Mouse (Mus musculus) thymus, postnatal 36 days (tissue): ENCODE measurements around the gene Plekhg4.

Source experiments
- DNase-seq, 2 experiments: peaks; one replicate each; pipeline ENCODE4 v3.0.0; 2022; ENCODE audit warnings: mixed read lengths in 2 of 2

Plekhg4 gene

GRCm38 (mm10) chr8:105349096-105349771, 23.8 kb upstream of the Plekhg4 start:
- peak; percentile 27 to 44 for DNase-seq

- DNase-seq: no peak
These were observed 22.9 kb upstream of the Plekhg4 start for GRCm38 (mm10) chr8:105350186-105350585.

GRCm38 (mm10) chr8:105353583-105354135, 19.4 kb upstream of the Plekhg4 start:
- no peak for DNase-seq

GRCm38 (mm10) chr8:105354549-105354948, 18.5 kb upstream of the Plekhg4 start:
- no peak for DNase-seq

GRCm38 (mm10) chr8:105355179-105356024, 17.7 kb upstream of the Plekhg4 start:
- DNase-seq: peak; percentile 57 to 71

- DNase-seq: no peak
These were observed 16.4 kb upstream of the Plekhg4 start for GRCm38 (mm10) chr8:105356681-105357080.

- DNase-seq: no peak
These were observed 13.9 kb upstream of the Plekhg4 start for GRCm38 (mm10) chr8:105359208-105359607.

- DNase-seq: no peak
These were observed 13.4 kb upstream of the Plekhg4 start for GRCm38 (mm10) chr8:105359646-105360045.

- no peak for DNase-seq
These were observed 11.0 kb upstream of the Plekhg4 start for GRCm38 (mm10) chr8:105361751-105362702.

GRCm38 (mm10) chr8:105367107-105367506, 6.0 kb upstream of the Plekhg4 start:
- no peak for DNase-seq

GRCm38 (mm10) chr8:105372473-105372872, 601 bp upstream of the Plekhg4 start:
- no peak for DNase-seq

GRCm38 (mm10) chr8:105374513-105374966, 1.5 kb downstream of the Plekhg4 start:
- no peak for DNase-seq

- no peak for DNase-seq
These were observed 5.6 kb downstream of the Plekhg4 start for GRCm38 (mm10) chr8:105378673-105379072.

- no peak for DNase-seq
These were observed 7.2 kb downstream of the Plekhg4 start for GRCm38 (mm10) chr8:105380308-105380707.

GRCm38 (mm10) chr8:105384070-105384469, 11.0 kb downstream of the Plekhg4 start:
- no peak for DNase-seq

- no peak for DNase-seq
These were observed 14.1 kb downstream of the Plekhg4 start for GRCm38 (mm10) chr8:105387151-105387550.

GRCm38 (mm10) chr8:105389096-105389495, 16.0 kb downstream of the Plekhg4 start:
- no peak for DNase-seq

- no peak for DNase-seq
These were observed 20.2 kb downstream of the Plekhg4 start for GRCm38 (mm10) chr8:105393089-105393787.

- DNase-seq: no peak
These were observed 20.8 kb downstream of the Plekhg4 start for GRCm38 (mm10) chr8:105393915-105394314.

- DNase-seq: peak in 1 of 2 experiments; percentile 19
These were observed 24.7 kb downstream of the Plekhg4 start for GRCm38 (mm10) chr8:105397747-105398146.

GRCm38 (mm10) chr8:105400016-105400415, 26.9 kb downstream of the Plekhg4 start:
- no peak for DNase-seq

- no peak for DNase-seq
These were observed 30.4 kb downstream of the Plekhg4 start for GRCm38 (mm10) chr8:105403467-105403866.
